Mouse (Mus musculus) midbrain, embryonic 16.5 days (tissue): Measurements from ENCODE around the gene Mon1b. TPM values are rescaled to one million over a fixed set of nuclear protein-coding genes. Genes with fewer than 3 reads are reported as not detected.
A peak's percentile ranks its signal among the peaks of the same experiment; 100 is the strongest.

Source experiments
- ATAC-seq: fragments of 200-750 bp; cut with Nextera tagmentation; 2 replicates; pipeline ENCODE4 v1.8.0; 2017; ENCODE audit warnings: moderate TSS enrichment
- H3K27ac ChIP-seq: fragments of 300-500 bp; sonication (generic); 2 replicates; pipeline ENCODE4 v1.5.1; 2014; ENCODE audit warnings: mild to moderate bottlenecking, low read length, mixed read lengths
- H3K27me3 ChIP-seq: fragments of 300-500 bp; sonication (generic); 2 replicates; pipeline ENCODE4 v1.6.1; 2014; ENCODE audit warnings: low read depth, low read length, mixed read lengths; ENCODE audit not compliant: control insufficient read depth, insufficient read depth
- H3K36me3 ChIP-seq: fragments of 300-500 bp; sonication (generic); 2 replicates; pipeline ENCODE4 v1.6.1; 2014; ENCODE audit warnings: mild to moderate bottlenecking, low read length, moderate library complexity, mixed read lengths; ENCODE audit not compliant: control insufficient read depth, insufficient read depth
- H3K4me1 ChIP-seq: fragments of 300-500 bp; sonication (generic); 2 replicates; pipeline ENCODE4 v1.6.1; 2014; ENCODE audit warnings: mild to moderate bottlenecking, low read length, mixed read lengths; ENCODE audit not compliant: control insufficient read depth, insufficient read depth
- H3K4me2 ChIP-seq: fragments of 300-500 bp; sonication (generic); 2 replicates; pipeline ENCODE4 v1.6.1; 2014; ENCODE audit warnings: mild to moderate bottlenecking, low read length, mixed read lengths
- H3K4me3 ChIP-seq: fragments of 300-500 bp; sonication (generic); 2 replicates; pipeline ENCODE4 v1.5.1; 2014; ENCODE audit warnings: low read depth, mild to moderate bottlenecking, low read length, moderate library complexity, mixed read lengths
- H3K9ac ChIP-seq: fragments of 300-500 bp; sonication (generic); 2 replicates; pipeline ENCODE4 v1.6.1; 2014; ENCODE audit warnings: low read depth, low read length, mixed read lengths
- H3K9me3 ChIP-seq: fragments of 300-500 bp; sonication (generic); replicated peaks from 2 replicates; pipeline ENCODE4 v1.6.1; 2014; ENCODE audit warnings: mild to moderate bottlenecking, low read length, mixed read lengths; ENCODE audit not compliant: control insufficient read depth, poor library complexity, severe bottlenecking
- WGBS: fragments of 180-500 bp; shearing (Covaris S2); extraction: QIAGEN DNeasy Blood & Tissue Kit; methylation state at CpG from one replicate; pipeline ENCODE4 v1.1.7; 2014; 5-methylcytosine and 5-hydroxymethylcytosine counted together
- polyA plus RNA-seq: library from polyadenylated mRNA; unstranded; fragments of >200 nt; fragmentation: Nextera tagmentation; extraction: Ambion mirVana; gene quantifications from 2 replicates; pipeline ENCODE4 v1.2.1, GENCODE M21; 2015

Mon1b gene
- polyA plus RNA-seq: 12.5 and 13.0 TPM in 2 replicates

- H3K4me1 ChIP-seq: peaks cover 19% of the 10 kb centered on the region
- WGBS: under 1% methylated on average over 42 of the region's 42 CpGs
These were observed at the start of gene Mon1b for GRCm38 (mm10) chr8:113634670-113635591. Mon1b (plus strand) TSS chr8:113635587.

GRCm38 (mm10) chr8:113598401-113598800, 37.0 kb upstream of the Mon1b start:
- H3K27me3 ChIP-seq: no peaks in the 10 kb centered on the region
- H3K9ac ChIP-seq: no peak overlapping the region
- WGBS: 42% methylated on average over 3 of the region's 3 CpGs
- no peak overlapping the region for H3K4me3 ChIP-seq
- H3K36me3 ChIP-seq: no peaks in the 10 kb centered on the region
- no peaks in the 10 kb centered on the region for H3K4me1 ChIP-seq
- no peak for ATAC-seq
- H3K27ac ChIP-seq: no peak overlapping the region
- no peak overlapping the region for H3K4me2 ChIP-seq
- no peaks in the 10 kb centered on the region for H3K9me3 ChIP-seq

More at GRCm38 (mm10) chr8:113634670-113635591, at the start of gene Mon1b:
- no peaks in the 10 kb centered on the region for H3K9me3 ChIP-seq
- peaks cover 11% of the 10 kb centered on the region; the same call in 1 of the 2 replicates for H3K36me3 ChIP-seq
- H3K4me3 ChIP-seq: peak within 1 kb of the TSS; percentile 64
- H3K4me2 ChIP-seq: peak within 1 kb of the TSS; percentile 98
- ATAC-seq: peak; percentile 99
- peak within 1 kb of the TSS; percentile 95 for H3K27ac ChIP-seq
- H3K9ac ChIP-seq: peak within 1 kb of the TSS; percentile 75
- no peaks in the 10 kb centered on the region for H3K27me3 ChIP-seq

- Histone ChIP-seq H3K4me1 (peaks cover 19% of the 10 kb centered on the region), H3K9me3 (no peaks in the 10 kb centered on the region), H3K9ac (no peak overlapping the region), H3K4me3 (no peak overlapping the region), H3K4me2 (no peak overlapping the region), H3K27ac (no peak overlapping the region), H3K36me3 (no peaks in the 10 kb centered on the region), H3K27me3 (no peaks in the 10 kb centered on the region)
- WGBS: 7% methylated on average over 3 of the region's 3 CpGs
- ATAC-seq: no peak
These were observed 2.8 kb upstream of the Mon1b start for GRCm38 (mm10) chr8:113632634-113633033.

- H3K9me3 ChIP-seq: no peaks in the 10 kb centered on the region
- H3K27ac ChIP-seq: peak overlapping the region; percentile 87
- no peaks in the 10 kb centered on the region for H3K27me3 ChIP-seq
- H3K4me3 ChIP-seq: peak overlapping the region; percentile 64
- H3K4me2 ChIP-seq: peak overlapping the region; percentile 81
- peak overlapping the region; percentile 69 for H3K9ac ChIP-seq
- peaks cover 7% of the 10 kb centered on the region; the same call in 1 of the 2 replicates for H3K36me3 ChIP-seq
- H3K4me1 ChIP-seq: peaks cover 19% of the 10 kb centered on the region
- WGBS: 26% methylated on average over 12 of the region's 12 CpGs
- ATAC-seq: no peak
These were observed 1.2 kb upstream of the Mon1b start for GRCm38 (mm10) chr8:113634161-113634560.

- Histone ChIP-seq H3K4me1 (peaks cover 19% of the 10 kb centered on the region), H3K36me3 (peaks cover 11% of the 10 kb centered on the region; the same call in 1 of the 2 replicates), H3K4me3 (peak overlapping the region; percentile 64), H3K4me2 (peak overlapping the region; percentile 98), H3K27me3 (no peaks in the 10 kb centered on the region), H3K27ac (peak overlapping the region; percentile 95), H3K9ac (peak overlapping the region; percentile 75), H3K9me3 (no peaks in the 10 kb centered on the region)
- peak; percentile 79 for ATAC-seq
- WGBS: 1% methylated on average over 44 of the region's 44 CpGs
These were observed 349 bp downstream of the Mon1b start for GRCm38 (mm10) chr8:113635592-113636279.

GRCm38 (mm10) chr8:113636280-113636628, 867 bp downstream of the Mon1b start:
- Histone ChIP-seq H3K27me3 (no peaks in the 10 kb centered on the region), H3K36me3 (peaks cover 11% of the 10 kb centered on the region; the same call in 1 of the 2 replicates), H3K4me1 (peaks cover 19% of the 10 kb centered on the region), H3K9ac (peak overlapping the region; percentile 75), H3K9me3 (no peaks in the 10 kb centered on the region), H3K4me3 (peak overlapping the region; percentile 64), H3K4me2 (peak overlapping the region; percentile 98), H3K27ac (no peak overlapping the region)
- WGBS: 42% methylated on average over 5 of the region's 5 CpGs
- no peak for ATAC-seq

- no peaks in the 10 kb centered on the region for H3K27me3 ChIP-seq
- H3K36me3 ChIP-seq: peaks cover 13% of the 10 kb centered on the region; the same call in 1 of the 2 replicates
- H3K4me1 ChIP-seq: peaks cover 13% of the 10 kb centered on the region
- H3K4me3 ChIP-seq: no peak overlapping the region
- no peak for ATAC-seq
- H3K9me3 ChIP-seq: no peaks in the 10 kb centered on the region
- 91% methylated on average over 8 of the region's 8 CpGs for WGBS
- H3K9ac ChIP-seq: no peak overlapping the region
- no peak overlapping the region for H3K27ac ChIP-seq
- H3K4me2 ChIP-seq: no peak overlapping the region
These were observed 5.0 kb downstream of the Mon1b start for GRCm38 (mm10) chr8:113640357-113640756.

- WGBS: 93% methylated on average over 16 of the region's 16 CpGs
- Histone ChIP-seq H3K9me3 (no peaks in the 10 kb centered on the region), H3K4me1 (no peaks in the 10 kb centered on the region), H3K4me2 (no peak within 1 kb of the TSS), H3K4me3 (no peak within 1 kb of the TSS), H3K27ac (no peak within 1 kb of the TSS), H3K9ac (no peak within 1 kb of the TSS), H3K36me3 (peaks cover 13% of the 10 kb centered on the region; the same call in 1 of the 2 replicates), H3K27me3 (no peaks in the 10 kb centered on the region)
- no peak for ATAC-seq
These were observed 7.5 kb downstream of the Mon1b start, which contains the start of gene Syce1l for GRCm38 (mm10) chr8:113642926-113643325. Syce1l (plus strand) TSS chr8:113643213.
